Mouse (Mus musculus) embryonic stem cell, embryonic (primary cell): Measurements from ENCODE around the gene 3100002H09Rik.

Source experiments
- CTCF ChIA-PET, 4 experiments: fragments of 300-600 bp in 2 of 4; fragments of 350-600 bp in 2 of 4; sonication (Branson Sonifier 250); formaldehyde crosslinking; loops; one replicate each; lab custom pipeline; 2022; ENCODE audit warnings: inconsistent platforms in 2 of 4; lab: Charles Lee
- POLR2A ChIA-PET, 4 experiments: fragments of 300-600 bp in 2 of 4; fragments of 350-600 bp in 2 of 4; sonication (Branson Sonifier 250); formaldehyde crosslinking; loops; one replicate each; lab custom pipeline; 2022; ENCODE audit warnings: antibody characterized with exemption in 4 of 4, inconsistent platforms in 1 of 4; lab: Charles Lee

3100002H09Rik gene

DNA sequence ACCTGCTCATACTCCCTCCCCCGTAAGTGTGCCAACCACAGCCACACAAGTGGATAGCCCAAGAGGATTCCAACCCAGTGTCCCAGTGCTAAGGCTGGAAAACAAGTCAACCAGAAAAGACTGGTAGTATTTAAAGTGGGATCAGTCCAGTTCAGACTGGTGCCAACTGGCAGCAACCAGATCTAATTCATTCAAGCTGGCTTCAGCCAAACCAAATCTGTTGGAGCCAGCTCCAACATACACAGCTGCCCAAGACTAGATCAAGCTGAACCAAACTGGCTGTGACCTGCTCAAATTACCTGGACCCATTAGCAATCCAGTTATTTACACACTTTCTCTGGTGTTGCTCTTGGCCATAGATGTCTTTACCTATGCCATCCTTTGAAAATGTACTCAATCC lies 16.2 kb upstream of the 3100002H09Rik start:
- POLR2A ChIA-PET, result interaction anchor here in 2 of 4 experiments (0.7 to 1.5 kb wide), 4 partner anchors 8 to 329 kb away, joined by 3 to 8 read pairs (median 4); partner anchors contain the start of gene Pou3f1 (in 1 of the 2)
- CTCF ChIA-PET, result no interaction called here

DNA sequence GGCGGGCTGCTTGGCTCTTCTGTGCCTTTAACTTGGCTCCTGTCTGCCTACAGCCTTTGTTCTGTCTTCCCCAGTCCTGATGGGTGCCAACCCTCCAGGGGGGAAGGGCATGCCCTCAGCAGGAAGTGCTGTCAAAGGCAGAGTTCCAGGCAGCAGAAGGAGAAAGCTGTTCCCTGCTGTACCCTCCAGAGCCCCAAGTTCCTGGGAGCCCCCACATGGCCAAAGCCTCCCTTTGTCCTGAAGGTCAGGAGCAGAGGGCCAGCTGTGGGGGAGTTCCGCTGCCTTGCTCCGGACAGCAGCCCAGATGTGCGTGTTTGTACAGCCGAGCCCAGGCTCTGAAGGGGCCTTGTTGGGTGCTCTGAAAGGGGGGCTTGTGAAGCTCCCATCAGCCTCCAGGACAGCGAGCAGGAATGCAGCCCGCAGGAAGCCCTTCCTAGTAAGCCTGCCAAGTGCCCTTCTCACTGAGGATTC lies 13.5 kb upstream of the 3100002H09Rik start:
- ChIA-PET CTCF (no interaction called here), POLR2A (interaction anchor here in 2 of 4 experiments (1.2 to 3.2 kb wide), 4 partner anchors 10 to 33 kb away, joined by 3 to 11 read pairs (median 4); partner anchors contain the start of gene Pou3f1 (in 1 of the 2))

DNA sequence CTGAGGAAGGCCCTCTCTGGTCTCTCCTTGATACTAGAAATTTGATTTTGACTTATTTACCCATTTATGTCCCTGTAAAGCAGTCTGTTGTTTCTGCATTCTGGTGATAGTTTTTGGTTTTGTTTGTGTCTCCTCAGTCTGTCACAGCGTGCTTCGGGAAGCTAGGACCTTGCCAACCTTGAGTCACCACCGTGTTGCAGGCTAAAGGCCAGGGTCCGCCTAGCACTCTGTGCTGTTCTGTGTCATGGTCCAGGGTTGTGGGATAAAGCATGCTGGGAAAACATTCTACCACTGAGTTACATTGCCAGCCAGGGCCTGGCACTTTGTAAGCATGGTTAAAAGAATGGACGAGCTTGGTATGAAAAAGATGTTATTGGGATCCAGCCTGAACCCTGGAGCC lies 12.0 kb upstream of the 3100002H09Rik start:
- POLR2A ChIA-PET, result interaction anchor here in 2 of 4 experiments (0.7 to 1.6 kb wide), 2 partner anchors 10 to 35 kb away, joined by 3 read pairs; no protein-coding TSS in a partner anchor

DNA sequence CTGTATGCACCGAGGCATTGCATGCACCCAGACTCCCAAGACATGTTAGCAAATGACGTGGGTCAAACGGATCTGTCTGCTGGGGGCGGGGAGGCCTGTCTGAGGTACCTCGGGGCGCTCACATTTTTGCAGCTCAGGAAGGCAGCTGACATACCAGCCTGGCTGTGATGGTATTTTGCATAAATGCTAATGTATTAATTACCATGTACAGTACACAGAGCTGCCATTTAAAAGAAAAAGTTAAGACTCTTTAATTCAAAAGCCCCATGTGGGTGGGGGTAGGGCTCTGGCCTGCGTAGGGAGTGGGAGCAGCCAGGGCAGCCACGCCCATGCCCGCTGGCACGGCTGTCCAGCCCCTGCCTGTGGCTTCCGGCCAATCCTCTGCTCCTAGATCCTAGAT lies 10.8 kb upstream of the 3100002H09Rik start:
- POLR2A ChIA-PET, result interaction anchor here in 2 of 4 experiments (0.8 to 1.6 kb wide), 2 partner anchors 11 kb away, joined by 3 read pairs; no protein-coding TSS in a partner anchor
- CTCF ChIA-PET, result no interaction called here

More for the DNA sequence above, 12.0 kb upstream of the 3100002H09Rik start:
- CTCF ChIA-PET, result no interaction called here

DNA sequence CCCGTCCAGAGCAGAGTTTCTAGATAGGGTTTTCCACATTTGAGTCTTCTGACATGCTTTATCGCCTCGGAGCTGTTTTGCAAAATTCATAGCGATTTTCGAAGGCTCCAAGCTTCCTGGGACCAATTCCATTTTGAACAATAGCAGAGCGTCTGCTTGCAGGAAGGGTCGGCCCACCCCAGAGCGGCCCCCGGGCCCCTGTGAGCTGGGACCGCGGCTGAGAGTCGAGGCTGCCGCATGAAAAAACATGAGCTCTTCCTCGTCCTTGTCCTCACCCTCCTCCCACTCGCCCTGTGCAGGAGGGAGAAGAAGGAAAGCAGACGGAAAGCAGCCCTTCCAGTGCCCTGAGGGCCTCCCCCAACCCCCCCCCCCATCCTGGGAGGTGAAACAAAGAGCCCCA lies 8.0 kb upstream of the 3100002H09Rik start:
- ChIA-PET CTCF (interaction anchor here in 1 of 4 experiments (0.6 kb wide), 1 partner anchor 338 kb away, joined by 4 read pairs; no protein-coding TSS in a partner anchor), POLR2A (interaction anchor here in 2 of 4 experiments (0.7 to 1.2 kb wide), 3 partner anchors 8 to 1014 kb away, joined by 3 to 5 read pairs (median 5); partner anchors contain the start of gene Pou3f1 (in 1 of the 2))

DNA sequence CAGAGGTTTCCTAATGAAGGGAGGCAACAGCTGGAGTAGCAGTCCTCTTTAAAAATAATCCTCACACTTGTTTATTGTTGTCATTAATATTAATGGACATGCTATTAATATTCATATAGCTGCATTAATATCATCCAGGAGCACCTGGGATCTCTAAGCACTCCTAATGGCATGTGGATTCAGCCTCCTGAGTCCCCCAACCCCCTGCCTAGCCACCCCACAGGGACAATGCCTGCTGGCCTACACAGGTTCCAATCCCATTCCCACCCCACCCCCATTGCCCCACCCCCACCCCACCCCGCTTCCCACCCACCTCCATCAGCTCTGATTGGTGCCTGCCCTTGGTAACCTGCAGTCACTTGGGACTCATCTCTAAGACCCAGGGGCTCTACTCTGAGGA lies 6.0 kb upstream of the 3100002H09Rik start:
- ChIA-PET POLR2A (interaction anchor here in 2 of 4 experiments (0.6 to 1.1 kb wide), 7 partner anchors 10 to 433 kb away, joined by 3 to 4 read pairs (median 3); no protein-coding TSS in a partner anchor), CTCF (no interaction called here)

DNA sequence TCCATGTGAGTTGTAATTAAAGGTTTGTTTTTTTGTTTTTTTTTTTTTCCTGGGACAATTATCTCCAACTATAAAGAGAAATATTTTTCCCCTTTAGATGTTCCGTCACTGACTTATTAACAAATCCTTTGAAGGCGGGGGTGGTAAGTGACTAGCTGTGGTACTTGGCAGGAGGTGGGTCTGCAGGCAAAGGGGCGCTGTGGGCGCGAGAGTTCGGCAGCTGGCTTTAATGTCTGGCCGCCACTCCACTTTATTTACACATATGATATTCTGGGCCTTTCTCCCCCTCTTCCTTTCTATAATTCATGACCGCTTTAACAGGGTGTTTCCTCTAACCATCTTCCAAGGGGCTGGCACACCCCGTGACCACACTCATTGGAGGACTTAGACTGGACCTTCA lies 5.4 kb upstream of the 3100002H09Rik start:
- CTCF ChIA-PET, result interaction anchor here in 2 of 4 experiments (0.7 kb wide), 2 partner anchors 29 to 92 kb away, joined by 4 read pairs; no protein-coding TSS in a partner anchor
- POLR2A ChIA-PET, result interaction anchor here in 3 of 4 experiments (0.6 to 1.4 kb wide), 6 partner anchors 10 to 515 kb away, joined by 3 to 5 read pairs (median 3); no protein-coding TSS in a partner anchor

DNA sequence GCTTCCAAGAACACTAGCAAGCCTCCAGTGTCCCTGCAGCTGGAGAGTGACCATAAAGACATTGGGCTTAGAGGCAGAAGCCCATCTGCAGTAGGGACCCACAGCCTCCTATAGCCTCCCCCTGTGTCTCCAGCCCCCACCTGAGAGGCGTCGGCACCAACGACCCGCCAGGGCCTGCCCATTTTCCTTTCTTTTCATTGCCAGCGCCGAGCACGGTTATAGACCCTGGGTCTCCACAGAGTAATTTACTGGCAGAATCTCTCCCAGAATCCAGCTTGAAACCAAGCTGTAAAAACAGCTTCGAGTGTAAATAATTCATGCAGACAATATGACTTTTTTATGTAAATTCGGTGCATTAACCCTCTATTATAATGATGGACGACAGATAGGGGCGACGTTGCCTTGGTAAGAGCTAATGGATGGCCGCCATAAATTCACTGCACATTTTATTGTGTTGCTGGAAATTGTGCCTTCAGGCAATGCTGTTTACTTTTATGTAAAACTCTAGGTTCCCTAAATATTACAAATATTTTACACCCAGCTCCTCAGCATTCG lies 4.9 kb upstream of the 3100002H09Rik start:
- ChIA-PET POLR2A (interaction anchor here in 2 of 4 experiments (0.7 to 1.9 kb wide), 5 partner anchors 8 to 76 kb away, joined by 3 to 6 read pairs (median 4); no protein-coding TSS in a partner anchor), CTCF (interaction anchor here in 2 of 4 experiments (0.7 kb wide), 2 partner anchors 29 to 93 kb away, joined by 4 read pairs; no protein-coding TSS in a partner anchor)

DNA sequence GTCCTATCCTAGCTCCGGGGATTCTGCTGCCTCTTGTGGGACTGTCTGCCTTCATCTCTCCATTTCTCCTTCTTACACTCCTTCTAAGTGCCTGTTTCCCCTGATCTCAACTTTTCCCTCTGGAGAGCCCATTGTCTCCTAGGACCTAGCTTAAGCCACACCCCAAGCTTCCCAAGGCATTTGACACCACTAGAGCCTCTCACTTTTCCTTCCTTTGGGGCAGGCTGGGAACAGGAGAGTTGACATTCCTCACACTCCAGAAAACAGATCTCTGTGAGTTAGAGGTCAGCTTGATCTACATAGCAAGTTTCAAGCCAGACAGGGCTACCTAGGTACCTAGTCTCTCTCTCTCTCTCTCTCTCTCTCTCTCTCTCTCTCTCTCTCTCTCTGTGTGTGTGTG lies 3.6 kb upstream of the 3100002H09Rik start:
- ChIA-PET CTCF (interaction anchor here (0.5 to 0.9 kb wide), 6 partner anchors 8 to 504 kb away, joined by 3 to 4 read pairs (median 4); no protein-coding TSS in a partner anchor), POLR2A (interaction anchor here (0.6 to 1.9 kb wide), 9 partner anchors 10 to 256 kb away, joined by 3 to 8 read pairs (median 4); no protein-coding TSS in a partner anchor)

DNA sequence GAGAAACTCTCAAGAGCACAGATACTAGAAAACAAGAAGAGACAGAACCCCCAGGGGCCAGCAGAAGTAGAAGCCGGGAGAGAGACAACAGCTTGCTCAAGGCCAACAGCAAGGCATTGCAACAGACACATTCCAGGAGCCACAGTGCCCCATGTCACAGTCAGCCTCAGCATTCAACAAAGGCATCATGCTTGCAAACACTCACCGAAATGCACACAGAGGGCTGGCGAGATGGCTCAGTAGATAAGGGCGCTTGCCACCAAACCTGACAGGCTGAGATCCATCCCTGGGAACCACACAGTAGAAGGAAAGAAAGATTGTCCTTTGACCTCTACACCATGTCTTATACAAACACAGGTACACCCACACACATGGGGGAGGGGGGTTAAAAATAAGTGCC lies 1.2 kb upstream of the 3100002H09Rik start:
- CTCF ChIA-PET, result no interaction called here

DNA sequence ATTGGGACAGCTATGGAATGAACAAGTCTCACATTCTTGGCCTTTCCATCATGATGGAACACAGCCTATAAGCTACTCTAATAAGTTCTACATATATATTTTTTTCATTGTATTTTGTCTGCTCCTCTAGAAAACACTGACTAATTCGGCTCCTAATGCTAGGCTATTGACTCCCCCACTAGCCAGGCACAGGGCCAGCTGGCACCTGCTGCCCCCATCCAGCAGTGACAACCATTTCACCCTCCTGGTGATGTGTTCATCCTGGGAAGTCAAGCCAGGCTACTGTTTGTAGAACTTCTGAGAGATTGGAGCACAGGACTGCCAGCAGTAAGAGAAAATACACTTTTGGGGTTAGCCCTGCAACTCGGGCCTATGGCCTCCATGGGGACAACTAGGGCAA lies 537 bp downstream of the 3100002H09Rik start:
- CTCF ChIA-PET, result no interaction called here
- POLR2A ChIA-PET, result no interaction called here

More for the DNA sequence above, 1.2 kb upstream of the 3100002H09Rik start:
- POLR2A ChIA-PET, result interaction anchor here in 1 of 4 experiments (0.7 kb wide), 1 partner anchor 126 kb away, joined by 3 read pairs; no protein-coding TSS in a partner anchor

DNA sequence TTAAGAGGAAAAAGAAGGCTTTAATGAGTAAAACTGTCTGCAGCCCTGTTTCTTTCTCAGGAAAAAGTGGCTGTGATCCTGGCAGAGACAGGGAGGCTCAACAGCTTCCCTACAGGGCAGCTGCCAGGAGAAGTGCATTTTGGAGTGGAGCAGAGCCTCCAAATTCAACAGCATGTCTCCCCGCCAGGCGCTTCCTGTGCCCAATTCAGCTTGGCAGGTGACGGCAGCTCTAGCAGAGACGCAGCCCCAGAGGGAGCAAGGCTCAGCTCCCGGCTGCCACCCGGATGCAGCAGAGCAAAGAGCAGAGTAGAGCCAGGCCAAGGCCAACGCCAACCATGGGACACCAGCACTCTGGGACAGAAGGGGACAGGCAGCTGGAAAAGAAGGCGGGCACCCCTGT lies 3.4 kb downstream of the 3100002H09Rik start:
- POLR2A ChIA-PET, result interaction anchor here in 2 of 4 experiments (0.7 to 1.9 kb wide), 6 partner anchors 10 to 262 kb away, joined by 3 to 8 read pairs (median 4); partner anchors contain the start of gene Pou3f1 (in 1 of the 2)
- CTCF ChIA-PET, result interaction anchor here in 2 of 4 experiments (0.7 to 1.3 kb wide), 2 partner anchors 378 to 842 kb away, joined by 3 read pairs; no protein-coding TSS in a partner anchor

DNA sequence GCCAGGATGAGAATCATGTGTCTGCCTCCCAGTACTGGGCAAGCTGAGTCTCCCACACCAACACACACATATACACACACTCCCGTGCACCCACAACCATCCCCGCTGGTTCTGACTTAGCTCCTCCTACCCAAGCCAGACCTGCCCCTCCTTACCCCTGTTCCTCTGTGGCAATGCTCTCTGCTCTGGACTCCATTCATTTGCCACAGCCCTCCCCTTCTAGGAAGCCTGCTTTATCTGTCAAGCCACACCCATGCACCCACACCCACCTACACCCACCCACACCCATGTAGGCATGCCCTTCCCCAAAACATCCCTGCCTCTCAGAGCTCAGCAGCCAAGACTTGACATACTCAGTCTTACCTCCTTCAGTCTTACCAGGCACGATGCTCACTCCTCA lies 4.4 kb downstream of the 3100002H09Rik start:
- ChIA-PET POLR2A (interaction anchor here in 3 of 4 experiments (0.6 to 1.9 kb wide), 7 partner anchors 9 to 51 kb away, joined by 3 to 8 read pairs (median 4); partner anchors contain the start of gene Pou3f1 (in 2 of the 3)), CTCF (interaction anchor here in 3 of 4 experiments (0.5 to 1.3 kb wide), 3 partner anchors 8 to 841 kb away, joined by 3 to 4 read pairs (median 3); no protein-coding TSS in a partner anchor)

DNA sequence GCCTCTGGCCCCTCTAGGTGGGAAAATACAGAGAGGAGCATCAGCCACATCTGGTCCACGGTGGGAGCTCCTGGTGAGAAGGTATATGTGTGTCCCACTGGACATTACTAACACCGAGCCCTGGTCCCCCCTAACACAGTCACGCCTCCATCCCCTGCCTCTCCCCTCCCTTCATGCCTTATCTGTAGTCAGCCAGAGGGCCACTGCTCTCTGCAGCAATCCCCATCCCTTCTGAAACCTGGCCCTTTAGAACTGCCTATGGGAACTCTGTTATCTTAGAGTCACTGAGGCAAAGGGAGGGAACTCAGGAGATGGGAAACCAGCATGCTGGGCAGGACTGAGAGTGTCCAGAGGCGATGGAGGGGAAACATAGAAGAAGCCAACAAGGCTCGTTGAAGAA lies 5.3 kb downstream of the 3100002H09Rik start:
- POLR2A ChIA-PET, result interaction anchor here in 1 of 4 experiments (0.7 to 1.8 kb wide), 3 partner anchors 10 to 51 kb away, joined by 3 to 7 read pairs (median 3); no protein-coding TSS in a partner anchor
- CTCF ChIA-PET, result interaction anchor here in 1 of 4 experiments (1.2 kb wide), 1 partner anchor 401 kb away, joined by 3 read pairs; no protein-coding TSS in a partner anchor

DNA sequence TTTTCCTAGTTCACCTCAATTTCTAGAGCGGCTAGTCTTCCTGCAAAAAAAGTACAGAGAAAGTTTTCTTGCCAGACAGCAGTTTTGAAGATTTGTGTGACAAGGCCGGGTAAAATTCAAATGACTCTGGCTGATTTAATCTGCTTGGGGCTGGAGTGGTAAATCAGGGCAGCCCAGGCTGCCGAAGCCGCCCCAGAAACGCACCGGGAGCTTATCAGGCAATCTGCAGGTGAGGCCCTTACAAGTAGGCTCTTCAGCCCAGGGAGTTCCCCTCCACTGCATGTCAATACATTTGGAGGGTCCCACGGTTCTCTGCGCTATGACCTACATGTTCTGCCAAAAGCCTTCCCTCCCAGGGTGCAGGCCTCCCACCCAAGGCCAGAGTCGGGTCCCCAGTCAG lies 6.9 kb downstream of the 3100002H09Rik start:
- CTCF ChIA-PET, result no interaction called here

DNA sequence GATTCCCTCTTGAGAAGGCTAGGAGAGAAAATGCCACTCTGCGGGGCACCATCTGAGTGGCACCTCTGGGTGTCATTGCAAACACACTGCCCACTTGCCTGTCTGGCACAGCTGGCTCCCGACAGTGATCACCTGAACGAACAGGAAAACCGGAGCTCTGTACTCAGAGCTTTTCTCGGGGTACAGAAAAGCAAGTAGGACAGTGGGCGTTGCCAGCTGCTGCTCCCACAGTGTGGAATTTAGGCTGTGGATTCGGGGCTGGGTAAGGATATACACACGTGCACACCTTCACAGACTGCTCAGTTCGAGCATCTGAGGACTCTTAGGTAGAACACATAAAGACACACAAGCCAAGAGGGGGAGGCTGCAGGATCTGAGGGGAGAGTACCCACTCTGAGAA lies 14.7 kb downstream of the 3100002H09Rik start:
- ChIA-PET CTCF (interaction anchor here in 2 of 4 experiments (0.6 kb wide), 2 partner anchors 23 to 214 kb away, joined by 3 read pairs; no protein-coding TSS in a partner anchor), POLR2A (interaction anchor here in 1 of 4 experiments (1.0 to 2.1 kb wide), 4 partner anchors 9 to 62 kb away, joined by 3 to 7 read pairs (median 4); no protein-coding TSS in a partner anchor)

More for the DNA sequence above, 6.9 kb downstream of the 3100002H09Rik start:
- POLR2A ChIA-PET, result interaction anchor here in 1 of 4 experiments (1.8 kb wide), 1 partner anchor 8 kb away, joined by 7 read pairs; no protein-coding TSS in a partner anchor

DNA sequence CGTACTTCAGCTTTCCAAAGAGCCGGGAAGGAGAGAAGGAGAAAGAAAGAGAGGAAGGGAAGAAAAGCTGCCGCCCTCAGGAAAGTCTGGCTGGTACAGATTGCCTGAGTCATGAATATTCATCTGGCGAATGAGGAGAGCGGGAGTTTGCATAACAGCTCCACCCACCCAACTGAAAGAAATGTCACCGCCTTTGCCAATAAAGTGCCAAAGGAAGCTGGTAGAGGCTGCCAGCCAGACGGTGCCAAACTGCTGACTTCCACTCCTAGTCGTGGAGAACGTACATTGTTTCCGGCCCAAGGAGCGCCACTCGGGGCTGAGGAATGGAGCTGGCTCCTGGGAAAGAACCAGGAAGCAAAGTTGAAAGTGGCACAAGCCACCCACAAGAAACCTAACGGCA lies 15.7 kb downstream of the 3100002H09Rik start:
- CTCF ChIA-PET, result interaction anchor here in 1 of 4 experiments (0.7 kb wide), 1 partner anchor 160 kb away, joined by 3 read pairs; no protein-coding TSS in a partner anchor
- POLR2A ChIA-PET, result interaction anchor here in 1 of 4 experiments (0.5 to 2.1 kb wide), 8 partner anchors 10 to 1468 kb away, joined by 3 to 7 read pairs (median 4); no protein-coding TSS in a partner anchor

DNA sequence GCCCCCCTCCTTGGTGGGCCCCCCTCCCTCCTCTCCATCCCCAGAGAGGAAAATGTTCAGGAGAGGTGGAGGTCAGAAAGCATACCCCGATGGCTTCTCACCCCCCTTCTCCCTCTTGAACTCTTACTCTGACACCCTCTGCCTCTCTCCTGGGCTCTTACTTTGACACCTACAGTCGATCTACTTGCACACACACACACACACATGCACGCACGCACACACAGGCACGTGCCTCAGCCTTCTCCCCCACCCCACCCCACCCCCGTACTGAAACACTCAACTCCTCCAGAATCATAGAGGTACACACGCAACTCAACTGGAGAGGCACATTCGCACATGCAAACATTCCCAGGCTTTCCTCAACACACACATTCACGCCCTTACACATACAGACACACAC lies 16.9 kb downstream of the 3100002H09Rik start:
- POLR2A ChIA-PET, result interaction anchor here in 1 of 4 experiments (0.9 kb wide), 1 partner anchor 83 kb away, joined by 3 read pairs; no protein-coding TSS in a partner anchor
- CTCF ChIA-PET, result no interaction called here
